Mouse (Mus musculus) CH12.LX (cell line): Measurements from ENCODE around the gene Cer1. TPM values are rescaled to one million over a fixed set of nuclear protein-coding genes. Genes with fewer than 3 reads are reported as not detected.

Experiments used
- DNase-seq: peaks from one replicate; pipeline ENCODE4 v3.0.0-alpha.2; 2013; ENCODE audit errors: extremely low read depth
- H3K27ac ChIP-seq: 2 replicates; pipeline ENCODE4 v1.5.1; 2012; ENCODE audit warnings: low read depth, mild to moderate bottlenecking, control low read depth, moderate library complexity; ENCODE audit not compliant: insufficient read depth
- H3K27me3 ChIP-seq: replicated peaks from 2 replicates; pipeline ENCODE3; 2012; ENCODE audit warnings: inconsistent platforms
- H3K36me3 ChIP-seq, 2 experiments: replicated peaks in 1 of 2; 2 replicates each; pipeline versions ENCODE3 to v1.6.1; 2012; ENCODE audit warnings: inconsistent platforms in 1 of 2, low read length in 1 of 2, mild to moderate bottlenecking in 1 of 2, mixed read lengths in 1 of 2, moderate library complexity in 1 of 2; ENCODE audit not compliant: control insufficient read depth in 1 of 2, insufficient read depth in 1 of 2
- H3K4me1 ChIP-seq, 2 experiments: 2 replicates each; pipeline ENCODE4 v1.6.1; 2012; ENCODE audit warnings: inconsistent platforms in 1 of 2, moderate library complexity in 1 of 2; ENCODE audit not compliant: insufficient read depth in 2 of 2, control insufficient read depth in 1 of 2
- H3K4me2 ChIP-seq: 2 replicates; pipeline ENCODE4 v1.6.1; 2012; ENCODE audit warnings: low read depth, mild to moderate bottlenecking, control low read depth; ENCODE audit not compliant: poor library complexity, insufficient read depth, severe bottlenecking
- H3K4me3 ChIP-seq, 3 experiments: fragments of 150-350 bp in 1 of 3; sonication (generic) in 1 of 3; replicated peaks in 1 of 3; 2 replicates each; pipeline versions ENCODE3 to v1.5.1; 2011 to 2012; ENCODE audit warnings: low read depth in 2 of 3, low read length in 2 of 3, mild to moderate bottlenecking in 2 of 3, moderate library complexity in 2 of 3, control low read depth in 1 of 3, improper control_type of control experiment in 1 of 3, inconsistent platforms in 1 of 3, mixed read lengths in 1 of 3; ENCODE audit not compliant: poor library complexity in 1 of 3
- H3K79me2 ChIP-seq: replicated peaks from 2 replicates; pipeline ENCODE4 v1.6.1; 2012; ENCODE audit warnings: mild to moderate bottlenecking, moderate library complexity; ENCODE audit not compliant: control insufficient read depth, poor library complexity, insufficient read depth, severe bottlenecking; ENCODE audit errors: extremely low read depth
- H3K9ac ChIP-seq: 2 replicates; pipeline ENCODE4 v1.6.1; 2012; ENCODE audit warnings: low read depth, mild to moderate bottlenecking, control low read depth, moderate library complexity; ENCODE audit not compliant: insufficient read depth
- H3K9me3 ChIP-seq: replicated peaks from 2 replicates; pipeline ENCODE3; 2012; ENCODE audit warnings: low read length, inconsistent platforms, mixed read lengths
- CHD1 ChIP-seq: IDR thresholded peaks from 2 replicates; pipeline ENCODE4 v1.6.1; 2012; ENCODE audit warnings: low read depth, low read length, improper control_type of control experiment, inconsistent platforms
- E2F4 ChIP-seq: IDR thresholded peaks from 2 replicates; pipeline ENCODE4 v1.6.1; 2011; ENCODE audit warnings: low read depth, low read length, improper control_type of control experiment; ENCODE audit not compliant: insufficient replicate concordance
- ELF1 ChIP-seq: IDR thresholded peaks from 2 replicates; pipeline ENCODE4 v1.6.1; 2014; ENCODE audit warnings: low read depth, mild to moderate bottlenecking, inconsistent platforms, low read length, improper control_type of control experiment
- EP300 ChIP-seq: IDR thresholded peaks from 2 replicates; pipeline ENCODE4 v1.6.1; 2011; ENCODE audit warnings: low read length, improper control_type of control experiment
- GABPA ChIP-seq: IDR thresholded peaks from 2 replicates; pipeline ENCODE4 v1.6.1; 2012; ENCODE audit warnings: low read depth, low read length, improper control_type of control experiment, inconsistent platforms; ENCODE audit not compliant: insufficient replicate concordance
- IRF4 ChIP-seq: IDR thresholded peaks from 2 replicates; pipeline ENCODE4 v1.6.1; 2014; ENCODE audit warnings: low read depth, mild to moderate bottlenecking, inconsistent platforms, low read length, improper control_type of control experiment
- JUN ChIP-seq: IDR thresholded peaks from 2 replicates; pipeline ENCODE4 v1.6.1; 2011; ENCODE audit warnings: low read depth, mild to moderate bottlenecking, low read length, improper control_type of control experiment, moderate library complexity; ENCODE audit not compliant: insufficient read depth
- JUND ChIP-seq: conservative IDR thresholded peaks from 2 replicates; pipeline ENCODE4 v1.6.1; 2011; ENCODE audit warnings: low read depth, low read length, improper control_type of control experiment
- KAT2A ChIP-seq: IDR thresholded peaks from 2 replicates; pipeline ENCODE4 v1.6.1; 2012; ENCODE audit warnings: low read length, improper control_type of control experiment, inconsistent platforms; ENCODE audit not compliant: insufficient replicate concordance
- MAX ChIP-seq: IDR thresholded peaks from 2 replicates; pipeline ENCODE4 v1.6.1; 2011; ENCODE audit warnings: low read length, improper control_type of control experiment
- MAZ ChIP-seq: IDR thresholded peaks from 2 replicates; pipeline ENCODE4 v1.6.1; 2012; ENCODE audit warnings: low read depth, mild to moderate bottlenecking, inconsistent platforms, low read length, improper control_type of control experiment, moderate library complexity
- MEF2A ChIP-seq: IDR thresholded peaks from 2 replicates; pipeline ENCODE4 v1.6.1; 2014; ENCODE audit warnings: low read depth, mild to moderate bottlenecking, inconsistent platforms, low read length, improper control_type of control experiment, borderline replicate concordance
- MYC ChIP-seq: IDR thresholded peaks from 2 replicates; pipeline ENCODE4 v1.6.1; 2011; ENCODE audit warnings: low read depth, mild to moderate bottlenecking, improper control_type of control experiment, low read length
- NELFE ChIP-seq: IDR thresholded peaks from 2 replicates; pipeline ENCODE4 v1.6.1; 2011; ENCODE audit warnings: low read depth, low read length, improper control_type of control experiment
- RAD21 ChIP-seq: IDR thresholded peaks from 2 replicates; pipeline ENCODE4 v1.6.1; 2011; ENCODE audit warnings: low read depth, mild to moderate bottlenecking, low read length, improper control_type of control experiment, moderate library complexity
- RCOR1 ChIP-seq: conservative IDR thresholded peaks from 2 replicates; pipeline ENCODE4 v1.6.1; 2012; ENCODE audit warnings: low read depth, mild to moderate bottlenecking, inconsistent platforms, low read length, improper control_type of control experiment
- SIN3A ChIP-seq: IDR thresholded peaks from 2 replicates; pipeline ENCODE4 v1.6.1; 2012; ENCODE audit warnings: low read length, improper control_type of control experiment, inconsistent platforms
- SMC3 ChIP-seq: IDR thresholded peaks from 2 replicates; pipeline ENCODE4 v1.6.1; 2011; ENCODE audit warnings: low read depth, low read length, improper control_type of control experiment
- TCF12 ChIP-seq: IDR thresholded peaks from 2 replicates; pipeline ENCODE4 v1.6.1; 2014; ENCODE audit warnings: low read depth, mild to moderate bottlenecking, inconsistent platforms, low read length, improper control_type of control experiment
- USF1 ChIP-seq: IDR thresholded peaks from 2 replicates; pipeline ENCODE4 v1.6.1; 2014; ENCODE audit warnings: low read depth, mild to moderate bottlenecking, inconsistent platforms, low read length, improper control_type of control experiment
- USF2 ChIP-seq: conservative IDR thresholded peaks from 2 replicates; pipeline ENCODE4 v1.6.1; 2011; ENCODE audit warnings: low read depth, low read length, improper control_type of control experiment
- ZC3H11A ChIP-seq: IDR thresholded peaks from 2 replicates; pipeline ENCODE4 v1.6.1; 2012; ENCODE audit warnings: low read depth, mild to moderate bottlenecking, inconsistent platforms, low read length, improper control_type of control experiment
- ZKSCAN1 ChIP-seq: IDR thresholded peaks from 2 replicates; pipeline ENCODE4 v1.6.1; 2012; ENCODE audit warnings: low read depth, inconsistent platforms, low read length, improper control_type of control experiment, borderline replicate concordance
- ZNF384 ChIP-seq: IDR thresholded peaks from 2 replicates; pipeline ENCODE4 v1.6.1; 2012; ENCODE audit warnings: low read depth, low read length, improper control_type of control experiment, inconsistent platforms
- dilution Hi-C: fragments of 300-500 bp; cut with MboI; formaldehyde crosslinking; loops from 2 replicates; pipeline ENCODE4 v1.14.3; 2020; ENCODE audit warnings: low sequenced_read_pairs; ENCODE audit not compliant: extremely low pct_unique_long_range_greater_than_20kb, extremely low pct_ligation_motif_present
- in situ Hi-C: fragments of 300-500 bp; cut with MboI; formaldehyde crosslinking; loops from 3 replicates; pipeline ENCODE4 v1.14.3; 2019; ENCODE audit warnings: low sequenced_read_pairs, low pct_ligation_motif_present, low pct_unique_long_range_greater_than_20kb, mixed read lengths
- polyA plus RNA-seq: library from polyadenylated mRNA; unstranded; fragments of >175 nt; gene quantifications from 2 replicates; pipeline ENCODE4 v1.2.1, GENCODE M21; 2012; ENCODE audit warnings: low read depth; ENCODE audit not compliant: insufficient read length
- total RNA-seq, 2 experiments: library from RNA; depleted of rRNA; stranded (reverse); fragments of 300-350 nt in 1 of 2; fragments of >200 nt in 1 of 2; gene quantifications; 2 replicates each; pipeline ENCODE4 v1.2.3; 2012 to 2014

Gene Cer1
- total and polyA plus RNA-seq, 3 experiments, result not detected

- dilution Hi-C loops, result no loop called here
- in situ Hi-C loops, result no loop called here
Observed at GRCm38 (mm10) chr4:82891049-82891448, 6.1 kb upstream of the Cer1 start.

GRCm38 (mm10) chr4:82890585-82890984, 5.6 kb upstream of the Cer1 start:
- no peaks in the 10 kb centered on the region for H3K9me3 ChIP-seq
- no peak for DNase-seq
- in situ Hi-C loops, result no loop called here

More at GRCm38 (mm10) chr4:82891049-82891448, 6.1 kb upstream of the Cer1 start:
- TF ChIP-seq MAZ (no peak), ELF1 (no peak), KAT2A (no peak), USF2 (no peak), ZNF384 (no peak), MEF2A (no peak), RAD21 (no peak), JUND (no peak)
- Histone ChIP-seq H3K9ac (no peak overlapping the region), H3K79me2 (no peaks in the 10 kb centered on the region), H3K4me1 (no peaks in the 10 kb centered on the region), H3K4me3 (no peak overlapping the region), H3K36me3 (no peaks in the 10 kb centered on the region), H3K4me2 (no peak overlapping the region), H3K9me3 (no peaks in the 10 kb centered on the region), H3K27ac (no peak overlapping the region), H3K27me3 (no peaks in the 10 kb centered on the region)
- DNase-seq, result no peak

GRCm38 (mm10) chr4:82886148-82886547, 1.2 kb upstream of the Cer1 start:
- dilution Hi-C loops, result no loop called here
- TF ChIP-seq MYC (no peak), RCOR1 (no peak), GABPA (no peak), ELF1 (no peak), IRF4 (no peak), ZKSCAN1 (no peak), SMC3 (no peak), E2F4 (no peak), MAZ (no peak), EP300 (no peak), ZC3H11A (no peak), KAT2A (no peak), USF1 (no peak), SIN3A (no peak), CHD1 (no peak), MEF2A (no peak), MAX (no peak), JUN (no peak), TCF12 (no peak), NELFE (no peak)
- TF ChIP-seq, all 38 proteins: peak for 0
- in situ Hi-C loops, result no loop called here

More at GRCm38 (mm10) chr4:82890585-82890984, 5.6 kb upstream of the Cer1 start:
- dilution Hi-C loops, result no loop called here
- Histone ChIP-seq H3K79me2 (no peaks in the 10 kb centered on the region), H3K36me3 (no peaks in the 10 kb centered on the region), H3K4me2 (no peak overlapping the region), H3K9ac (no peak overlapping the region), H3K27ac (no peak overlapping the region), H3K4me3 (no peak overlapping the region), H3K27me3 (no peaks in the 10 kb centered on the region), H3K4me1 (no peaks in the 10 kb centered on the region)
- TF ChIP-seq NELFE, result no peak

More at GRCm38 (mm10) chr4:82886148-82886547, 1.2 kb upstream of the Cer1 start:
- no peak for DNase-seq
- Histone ChIP-seq H3K4me3 (no peak overlapping the region), H3K27me3 (no peaks in the 10 kb centered on the region), H3K9me3 (no peaks in the 10 kb centered on the region), H3K9ac (no peak overlapping the region), H3K4me1 (0 out of 4 replicates have a peak, but pooled peaks cover 0 to 2% of the 10 kb centered on the region in 2 experiments), H3K79me2 (no peaks in the 10 kb centered on the region), H3K4me2 (no peak overlapping the region), H3K27ac (no peak overlapping the region), H3K36me3 (no peaks in the 10 kb centered on the region)
